13 mouse cellular contexts compared by ENCODE assay signal in the genomic region with DNA sequence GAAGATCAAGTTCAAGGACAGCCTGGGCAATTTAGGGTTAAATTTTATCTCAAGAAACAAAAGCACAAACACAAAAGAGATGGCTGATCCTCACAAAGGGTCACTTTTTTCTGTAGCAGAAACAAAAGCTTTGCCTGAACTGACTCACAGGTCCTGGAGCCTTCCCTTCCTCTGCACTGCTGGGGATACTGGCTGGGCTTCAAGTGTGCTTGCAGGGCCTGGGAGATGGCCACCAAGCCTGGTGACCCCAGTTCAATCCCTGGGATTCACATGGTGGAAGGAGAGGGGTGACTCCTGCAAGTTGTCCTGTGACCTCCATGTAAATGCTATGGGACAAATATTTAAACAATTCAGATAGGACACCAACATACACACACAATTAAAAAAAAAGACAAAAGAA. TPM values are rescaled to one million over a fixed set of nuclear protein-coding genes. Genes with fewer than 3 reads are reported as not detected.
DNase-seq lines count a peak whose midpoint lies in the region; ATAC-seq and TF ChIP-seq lines count a peak whose summit lies in the region.
"Had no signal": no experiment of that assay in that cellular context is flagged by ENCODE, and none has a peak within 500 bp of the region (broad histone marks: within the 10 kb centered on the region; RNA-seq: fewer than 3 reads in every experiment).

No protein-coding gene starts in this region.

- peak overlapping the region; percentile 92 for H3K27ac ChIP-seq in embryonic facial prominence, embryonic 13.5 days
- no peak overlapping the region for H3K27ac ChIP-seq in embryonic facial prominence, embryonic 10.5 days (replicated peaks)
- H3K27ac ChIP-seq in hindbrain, embryonic 10.5 days = 0 out of 2 replicates have a peak overlapping the region, but pooled peaks have one; percentile 47
- H3K27ac ChIP-seq in hindbrain, embryonic 12.5 days = no peak overlapping the region
- H3K27ac ChIP-seq in lung, embryonic 16.5 days (ENCODE audit: low read length) = peak overlapping the region; percentile 95; the same call in 1 of the 2 replicates
- peak overlapping the region; percentile 88; the same call in 1 of the 2 replicates for H3K27ac ChIP-seq in hindbrain, postnatal 0 days
- H3K27ac ChIP-seq: kidney, postnatal 0 days had no signal

- peaks cover 63% of the 10 kb centered on the region for H3K4me1 ChIP-seq in embryonic facial prominence, embryonic 13.5 days
- peaks cover 47% of the 10 kb centered on the region for H3K4me1 ChIP-seq in embryonic facial prominence, embryonic 10.5 days
- peaks cover 50% of the 10 kb centered on the region for H3K4me1 ChIP-seq in hindbrain, embryonic 10.5 days (replicated peaks)
- H3K4me1 ChIP-seq in hindbrain, embryonic 12.5 days = peaks cover 42% of the 10 kb centered on the region
- H3K4me1 ChIP-seq in lung, embryonic 16.5 days (replicated peaks; ENCODE audit: control insufficient read depth, insufficient read depth, low read length) = peaks cover 75% of the 10 kb centered on the region
- peaks cover 40% of the 10 kb centered on the region for H3K4me1 ChIP-seq in hindbrain, postnatal 0 days (ENCODE audit: insufficient read depth, low read length)

- H3K9ac ChIP-seq in embryonic facial prominence, embryonic 13.5 days = no peak overlapping the region
- no peak overlapping the region for H3K9ac ChIP-seq in hindbrain, embryonic 12.5 days
- H3K9ac ChIP-seq in lung, embryonic 16.5 days (ENCODE audit: low read length) = no peak overlapping the region
- no peak overlapping the region for H3K9ac ChIP-seq in hindbrain, postnatal 0 days (replicated peaks; ENCODE audit: low read length)

- H3K27me3 ChIP-seq in embryonic facial prominence, embryonic 13.5 days = no peaks in the 10 kb centered on the region
- H3K27me3 ChIP-seq in embryonic facial prominence, embryonic 10.5 days (replicated peaks; ENCODE audit: low read depth, poor library complexity, severe bottlenecking) = no peaks in the 10 kb centered on the region
- H3K27me3 ChIP-seq in hindbrain, embryonic 10.5 days (ENCODE audit: insufficient read depth, poor library complexity, severe bottlenecking) = no peaks in the 10 kb centered on the region
- no peaks in the 10 kb centered on the region for H3K27me3 ChIP-seq in hindbrain, embryonic 12.5 days
- H3K27me3 ChIP-seq in lung, embryonic 16.5 days (ENCODE audit: control insufficient read depth, insufficient read depth, low read depth, low read length) = no peaks in the 10 kb centered on the region
- no peaks in the 10 kb centered on the region for H3K27me3 ChIP-seq in hindbrain, postnatal 0 days (ENCODE audit: insufficient read depth, low read length)

- no peak overlapping the region for H3K4me2 ChIP-seq in embryonic facial prominence, embryonic 13.5 days
- no peak overlapping the region for H3K4me2 ChIP-seq in hindbrain, embryonic 12.5 days (replicated peaks)
- no peak overlapping the region for H3K4me2 ChIP-seq in lung, embryonic 16.5 days (ENCODE audit: low read depth, low read length)
- no peak overlapping the region for H3K4me2 ChIP-seq in hindbrain, postnatal 0 days (ENCODE audit: low read depth, low read length)

- no peaks in the 10 kb centered on the region for H3K9me3 ChIP-seq in embryonic facial prominence, embryonic 13.5 days
- no peaks in the 10 kb centered on the region for H3K9me3 ChIP-seq in embryonic facial prominence, embryonic 10.5 days
- no peaks in the 10 kb centered on the region for H3K9me3 ChIP-seq in hindbrain, embryonic 10.5 days
- H3K9me3 ChIP-seq in hindbrain, embryonic 12.5 days (replicated peaks) = no peaks in the 10 kb centered on the region
- no peaks in the 10 kb centered on the region for H3K9me3 ChIP-seq in lung, embryonic 16.5 days (ENCODE audit: control insufficient read depth, low read length)
- H3K9me3 ChIP-seq in hindbrain, postnatal 0 days (ENCODE audit: low read length) = no peaks in the 10 kb centered on the region

- H3K36me3 ChIP-seq in embryonic facial prominence, embryonic 13.5 days = peaks cover 10% of the 10 kb centered on the region
- H3K36me3 ChIP-seq in embryonic facial prominence, embryonic 10.5 days (replicated peaks) = peaks cover 13% of the 10 kb centered on the region
- peaks cover 27% of the 10 kb centered on the region for H3K36me3 ChIP-seq in hindbrain, embryonic 10.5 days
- peaks cover 10% of the 10 kb centered on the region for H3K36me3 ChIP-seq in hindbrain, embryonic 12.5 days
- H3K36me3 ChIP-seq in lung, embryonic 16.5 days (ENCODE audit: control insufficient read depth, insufficient read depth, low read length) = peaks cover 5% of the 10 kb centered on the region; the same call in 1 of the 2 replicates
- H3K36me3 ChIP-seq in hindbrain, postnatal 0 days (ENCODE audit: insufficient read depth, low read length) = peaks cover 8% of the 10 kb centered on the region; the same call in 1 of the 2 replicates

- TF ChIP-seq CTCF in hindbrain, postnatal 0 days (IDR thresholded peaks at IDR 0.05; ENCODE audit: low read depth) = no peak

- no peak overlapping the region for H3K4me3 ChIP-seq in embryonic facial prominence, embryonic 13.5 days
- no peak overlapping the region for H3K4me3 ChIP-seq in embryonic facial prominence, embryonic 10.5 days
- H3K4me3 ChIP-seq in hindbrain, embryonic 10.5 days = no peak overlapping the region
- H3K4me3 ChIP-seq in hindbrain, embryonic 12.5 days = no peak overlapping the region
- H3K4me3 ChIP-seq in lung, embryonic 16.5 days (ENCODE audit: low read length) = no peak overlapping the region
- H3K4me3 ChIP-seq in hindbrain, postnatal 0 days (ENCODE audit: low read length) = no peak overlapping the region

- no peak for DNase-seq in embryonic facial prominence, embryonic 10.5 days (ENCODE audit: low spot score)
- DNase-seq in hindbrain, embryonic 10.5 days (ENCODE audit: low spot score) = no peak
- DNase-seq in lung, postnatal 36 days = no peak
- no peak for DNase-seq in hindbrain, postnatal 0 days (ENCODE audit: low spot score)
- no peak for DNase-seq in spleen, adult 18-20 months
- DNase-seq: cerebellum, adult 8-10 months; lung, postnatal 10 days; right cerebral cortex, postnatal 14 days had no signal

- ATAC-seq in embryonic facial prominence, embryonic 13.5 days (ENCODE audit: insufficient number of reproducible peaks, insufficient read depth, low FRiP score, low TSS enrichment, low read depth) = no peak
- ATAC-seq in hindbrain, embryonic 12.5 days (ENCODE audit: low FRiP score) = no peak
- no peak for ATAC-seq in lung, embryonic 16.5 days (ENCODE audit: low read depth)
- ATAC-seq in hindbrain, postnatal 0 days = no peak
- ATAC-seq: forebrain, embryonic 16.5 days had no signal

RNA-seq across cellular contexts. Expression of a gene that starts 40.7 kb away (rescaled TPM):
- 9.3 and 14.3 TPM in 2 replicates for polyA plus RNA-seq in embryonic facial prominence, embryonic 13.5 days (2015; fragmentation: Nextera tagmentation; extraction: Ambion mirVana)
- polyA plus RNA-seq in embryonic facial prominence, embryonic 10.5 days (2016; fragmentation: Nextera tagmentation; extraction: Ambion mirVana) = 11.4 and 14.1 TPM in 2 replicates
- 9.9 and 11.3 TPM in 2 replicates for polyA plus RNA-seq in hindbrain, embryonic 10.5 days (2016; fragmentation: Nextera tagmentation; extraction: Ambion mirVana)
- 57.8 and 60.5 TPM in 2 replicates for polyA plus RNA-seq in hindbrain, embryonic 12.5 days (2016; fragmentation: Nextera tagmentation; extraction: Ambion mirVana)
- 8.4 and 8.5 TPM in 2 replicates for polyA plus RNA-seq in lung, embryonic 16.5 days (2015; fragmentation: Nextera tagmentation; extraction: Ambion mirVana)
- total RNA-seq in hindbrain, postnatal 0 days (2014; rRNA removed) = 201 and 208 TPM in 2 replicates
- polyA plus RNA-seq in hindbrain, postnatal 0 days (2015; fragmentation: Nextera tagmentation; extraction: Ambion mirVana) = 32.8 and 35.9 TPM in 2 replicates

Comparison
In these comparisons a context has a peak if more than half of its experiments do, and no peak if none do; other contexts are left out.
1. H3K27ac ChIP-seq: peak in embryonic facial prominence, embryonic 13.5 days (single experiment), hindbrain, embryonic 10.5 days (single experiment), lung, embryonic 16.5 days (single experiment) and hindbrain, postnatal 0 days (single experiment); none in embryonic facial prominence, embryonic 10.5 days (single experiment) and hindbrain, embryonic 12.5 days (single experiment).